Mouse (Mus musculus) embryonic facial prominence, embryonic 13.5 days (tissue): ENCODE results near the gene Olfr160. TPM values are rescaled to one million over a fixed set of nuclear protein-coding genes. Genes with fewer than 3 reads are reported as not detected.

Experiments used
- ATAC-seq: fragments of 200-750 bp; cut with Nextera tagmentation; 2 replicates; pipeline ENCODE4 v1.8.0; 2017; ENCODE audit warnings: low read depth; ENCODE audit not compliant: insufficient number of reproducible peaks, insufficient read depth, low FRiP score, low TSS enrichment
- H3K27ac ChIP-seq: fragments of 300-500 bp; sonication (generic); 2 replicates; pipeline ENCODE4 v1.5.1; 2015; ENCODE audit warnings: moderate library complexity, mild to moderate bottlenecking, inconsistent platforms
- H3K27me3 ChIP-seq: fragments of 300-500 bp; sonication (generic); 2 replicates; pipeline ENCODE4 v1.6.1; 2015; ENCODE audit warnings: mild to moderate bottlenecking, inconsistent platforms
- H3K36me3 ChIP-seq: fragments of 300-500 bp; sonication (generic); 2 replicates; pipeline ENCODE4 v1.6.1; 2015; ENCODE audit warnings: mild to moderate bottlenecking, inconsistent platforms
- H3K4me1 ChIP-seq: fragments of 300-500 bp; sonication (generic); 2 replicates; pipeline ENCODE4 v1.6.1; 2015; ENCODE audit warnings: inconsistent platforms
- H3K4me2 ChIP-seq: fragments of 300-500 bp; sonication (generic); 2 replicates; pipeline ENCODE4 v1.6.1; 2015; ENCODE audit warnings: moderate library complexity, mild to moderate bottlenecking, inconsistent platforms
- H3K4me3 ChIP-seq: fragments of 300-500 bp; sonication (generic); 2 replicates; pipeline ENCODE4 v1.5.1; 2015; ENCODE audit warnings: mild to moderate bottlenecking, inconsistent platforms
- H3K9ac ChIP-seq: fragments of 300-500 bp; sonication (generic); 2 replicates; pipeline ENCODE4 v1.6.1; 2015; ENCODE audit warnings: mild to moderate bottlenecking, inconsistent platforms
- H3K9me3 ChIP-seq: fragments of 300-500 bp; sonication (generic); 2 replicates; pipeline ENCODE4 v1.6.1; 2016; ENCODE audit warnings: inconsistent platforms
- WGBS: fragments of 180-500 bp; shearing (Covaris S2); methylation state at CpG from one replicate; pipeline ENCODE4 v1.1.7; 2015; ENCODE audit warnings: mixed read lengths; 5-methylcytosine and 5-hydroxymethylcytosine counted together
- polyA plus RNA-seq: library from polyadenylated mRNA; unstranded; fragments of >200 nt; fragmentation: Nextera tagmentation; extraction: Ambion mirVana; gene quantifications from 2 replicates; pipeline ENCODE4 v1.2.1, GENCODE M21; 2015

Olfr160 gene
- not detected in 2 replicates for polyA plus RNA-seq

GRCm38 (mm10) chr9:37716150-37716549, at the start of gene Olfr160:
TSS of gene Olfr160 (minus strand) at chr9:37716250.
- H3K9me3 ChIP-seq: no peaks in the 10 kb centered on the region
- H3K4me1 ChIP-seq: no peaks in the 10 kb centered on the region
- H3K36me3 ChIP-seq: no peaks in the 10 kb centered on the region
- no peak for ATAC-seq
- no peak within 1 kb of the TSS for H3K4me3 ChIP-seq
- H3K27ac ChIP-seq: no peak within 1 kb of the TSS
- no peak within 1 kb of the TSS for H3K9ac ChIP-seq
- no peaks in the 10 kb centered on the region for H3K27me3 ChIP-seq
- no peak within 1 kb of the TSS for H3K4me2 ChIP-seq
- WGBS: 91% methylated on average over 1 of the region's 1 CpGs

GRCm38 (mm10) chr9:37762541-37762940, 46.5 kb upstream of the Olfr160 start:
- Histone ChIP-seq H3K4me2 (no peak overlapping the region), H3K9ac (no peak overlapping the region), H3K27ac (no peak overlapping the region), H3K27me3 (no peaks in the 10 kb centered on the region), H3K36me3 (no peaks in the 10 kb centered on the region), H3K9me3 (no peaks in the 10 kb centered on the region), H3K4me3 (no peak overlapping the region), H3K4me1 (no peaks in the 10 kb centered on the region)
- no peak for ATAC-seq
- WGBS: 61% methylated on average over 2 of the region's 2 CpGs

GRCm38 (mm10) chr9:37761728-37762127, 45.7 kb upstream of the Olfr160 start:
- ATAC-seq: no peak
- 85% methylated on average over 2 of the region's 2 CpGs for WGBS

GRCm38 (mm10) chr9:37752006-37752405, 36.0 kb upstream of the Olfr160 start:
- no peaks in the 10 kb centered on the region for H3K4me1 ChIP-seq
- no peaks in the 10 kb centered on the region for H3K9me3 ChIP-seq
- ATAC-seq: no peak
- H3K9ac ChIP-seq: no peak overlapping the region
- no peak overlapping the region for H3K4me3 ChIP-seq
- 67% methylated on average over 4 of the region's 4 CpGs for WGBS
- no peak overlapping the region for H3K27ac ChIP-seq
- no peak overlapping the region for H3K4me2 ChIP-seq
- no peaks in the 10 kb centered on the region for H3K27me3 ChIP-seq
- H3K36me3 ChIP-seq: no peaks in the 10 kb centered on the region

More at GRCm38 (mm10) chr9:37761728-37762127, 45.7 kb upstream of the Olfr160 start:
- Histone ChIP-seq H3K4me1 (no peaks in the 10 kb centered on the region), H3K4me2 (no peak overlapping the region), H3K27me3 (no peaks in the 10 kb centered on the region), H3K4me3 (no peak overlapping the region), H3K9me3 (no peaks in the 10 kb centered on the region), H3K36me3 (no peaks in the 10 kb centered on the region), H3K9ac (no peak overlapping the region), H3K27ac (no peak overlapping the region)

- Histone ChIP-seq H3K4me3 (no peak overlapping the region), H3K27me3 (no peaks in the 10 kb centered on the region), H3K36me3 (no peaks in the 10 kb centered on the region), H3K27ac (no peak overlapping the region), H3K9me3 (no peaks in the 10 kb centered on the region), H3K4me2 (no peak overlapping the region), H3K9ac (no peak overlapping the region), H3K4me1 (no peaks in the 10 kb centered on the region)
- WGBS: 60% methylated on average over 2 of the region's 2 CpGs
- no peak for ATAC-seq
These were observed 35.4 kb upstream of the Olfr160 start for GRCm38 (mm10) chr9:37751467-37751866.

GRCm38 (mm10) chr9:37750319-37751075, 34.4 kb upstream of the Olfr160 start:
- no peak overlapping the region for H3K9ac ChIP-seq
- H3K9me3 ChIP-seq: no peaks in the 10 kb centered on the region
- H3K36me3 ChIP-seq: no peaks in the 10 kb centered on the region
- H3K4me2 ChIP-seq: no peak overlapping the region
- H3K4me1 ChIP-seq: no peaks in the 10 kb centered on the region
- H3K4me3 ChIP-seq: no peak overlapping the region
- H3K27ac ChIP-seq: no peak overlapping the region
- no peaks in the 10 kb centered on the region for H3K27me3 ChIP-seq
- WGBS: 36% methylated on average over 7 of the region's 7 CpGs
- ATAC-seq: no peak

GRCm38 (mm10) chr9:37744806-37745205, 28.8 kb upstream of the Olfr160 start, which contains the start of gene Olfr874:
TSS of gene Olfr874 (plus strand) at chr9:37745106.
- Histone ChIP-seq H3K4me1 (no peaks in the 10 kb centered on the region), H3K27me3 (no peaks in the 10 kb centered on the region), H3K9ac (no peak within 1 kb of the TSS), H3K36me3 (no peaks in the 10 kb centered on the region), H3K9me3 (no peaks in the 10 kb centered on the region), H3K27ac (no peak within 1 kb of the TSS), H3K4me3 (no peak within 1 kb of the TSS), H3K4me2 (no peak within 1 kb of the TSS)
- ATAC-seq: no peak

- H3K4me1 ChIP-seq: no peaks in the 10 kb centered on the region
- H3K4me3 ChIP-seq: no peak overlapping the region
- ATAC-seq: no peak
- no peaks in the 10 kb centered on the region for H3K27me3 ChIP-seq
- no peaks in the 10 kb centered on the region for H3K36me3 ChIP-seq
- WGBS: 82% methylated on average over 1 of the region's 1 CpGs
- no peak overlapping the region for H3K27ac ChIP-seq
- no peak overlapping the region for H3K9ac ChIP-seq
- H3K9me3 ChIP-seq: no peaks in the 10 kb centered on the region
- no peak overlapping the region for H3K4me2 ChIP-seq
These were observed 18.3 kb upstream of the Olfr160 start for GRCm38 (mm10) chr9:37734310-37734709.

GRCm38 (mm10) chr9:37689970-37690686, 25.9 kb downstream of the Olfr160 start:
- H3K36me3 ChIP-seq: no peaks in the 10 kb centered on the region
- no peaks in the 10 kb centered on the region for H3K9me3 ChIP-seq
- no peak for ATAC-seq
- H3K9ac ChIP-seq: no peak overlapping the region
- no peak overlapping the region for H3K4me3 ChIP-seq
- no peak overlapping the region for H3K27ac ChIP-seq
- 58% methylated on average over 5 of the region's 5 CpGs for WGBS
- no peaks in the 10 kb centered on the region for H3K4me1 ChIP-seq
- H3K4me2 ChIP-seq: no peak overlapping the region
- H3K27me3 ChIP-seq: no peaks in the 10 kb centered on the region

- no peaks in the 10 kb centered on the region for H3K27me3 ChIP-seq
- H3K27ac ChIP-seq: no peak overlapping the region
- H3K9ac ChIP-seq: no peak overlapping the region
- no peaks in the 10 kb centered on the region for H3K36me3 ChIP-seq
- no peak for ATAC-seq
- H3K4me3 ChIP-seq: no peak overlapping the region
- no peaks in the 10 kb centered on the region for H3K4me1 ChIP-seq
- no peak overlapping the region for H3K4me2 ChIP-seq
- no peaks in the 10 kb centered on the region for H3K9me3 ChIP-seq
- 43% methylated on average over 3 of the region's 3 CpGs for WGBS
These were observed 28.1 kb downstream of the Olfr160 start for GRCm38 (mm10) chr9:37687941-37688303.

GRCm38 (mm10) chr9:37687288-37687940, 28.6 kb downstream of the Olfr160 start:
- Histone ChIP-seq H3K27me3 (no peaks in the 10 kb centered on the region), H3K27ac (no peak overlapping the region), H3K36me3 (no peaks in the 10 kb centered on the region), H3K4me1 (no peaks in the 10 kb centered on the region), H3K4me3 (no peak overlapping the region), H3K9ac (no peak overlapping the region), H3K9me3 (no peaks in the 10 kb centered on the region), H3K4me2 (no peak overlapping the region)
- no peak for ATAC-seq
- WGBS: 79% methylated on average over 3 of the region's 3 CpGs

- Histone ChIP-seq H3K4me3 (no peak overlapping the region), H3K4me1 (no peaks in the 10 kb centered on the region), H3K9me3 (no peaks in the 10 kb centered on the region), H3K9ac (no peak overlapping the region), H3K27me3 (no peaks in the 10 kb centered on the region), H3K36me3 (no peaks in the 10 kb centered on the region), H3K27ac (no peak overlapping the region), H3K4me2 (no peak overlapping the region)
- WGBS: 93% methylated on average over 1 of the region's 1 CpGs
- ATAC-seq: no peak
These were observed 34.9 kb downstream of the Olfr160 start for GRCm38 (mm10) chr9:37681123-37681522.
